Mouse (Mus musculus): ENCODE measurements at regions not wholly inside any gene's neighbourhood (a gene's known extent, or its start where the extent isn't known, plus 50 kb on each side); places are given as distances from the start of the nearest gene placed in this dataset.

- no peak for TF ChIP-seq CTCF (conservative IDR thresholded peaks at IDR 0.05 in 1 of 2, IDR thresholded peaks at IDR 0.05 in 1 of 2; ENCODE audit: low read depth in 2 of 2, low read length in 2 of 2)
- no peak for TF ChIP-seq POLR2A (IDR thresholded peaks at IDR 0.05; ENCODE audit: low read depth, low read length)
- TF ChIP-seq HCFC1 (IDR thresholded peaks at IDR 0.05; ENCODE audit: low read depth, low read length): no peak
- TF ChIP-seq ZNF384 (IDR thresholded peaks at IDR 0.05; ENCODE audit: low read depth, low read length): no peak
- TF ChIP-seq MAX (IDR thresholded peaks at IDR 0.05; ENCODE audit: low read length): no peak
- no peak for TF ChIP-seq MAZ (IDR thresholded peaks at IDR 0.05; ENCODE audit: low read depth, low read length)
- no peak for TF ChIP-seq KAT2A (IDR thresholded peaks at IDR 0.05; ENCODE audit: insufficient replicate concordance, low read length)
- no peak for TF ChIP-seq TCF12 (IDR thresholded peaks at IDR 0.05; ENCODE audit: low read depth, low read length)
- TF ChIP-seq ELF1 (IDR thresholded peaks at IDR 0.05; ENCODE audit: low read depth, low read length): no peak
- no peak for TF ChIP-seq EP300 (IDR thresholded peaks at IDR 0.05; ENCODE audit: low read length)
- no peak for TF ChIP-seq USF1 (IDR thresholded peaks at IDR 0.05; ENCODE audit: low read depth, low read length)
- TF ChIP-seq IRF4 (IDR thresholded peaks at IDR 0.05; ENCODE audit: low read depth, low read length): no peak
These were observed 525.4 kb downstream of the Ptprc start for GRCm38 (mm10) chr1:137650082-137650481.
